Mouse (Mus musculus) lung, adult 2 months (tissue): Measurements from ENCODE around the gene Lrrc40.

Source experiments
- CTCF ChIP-seq: fragments of 200-500 bp; IDR thresholded peaks from 2 replicates; pipeline ENCODE4 v1.5.1; 2011; ENCODE audit warnings: mild to moderate bottlenecking, low read length, control low read depth; ENCODE audit not compliant: insufficient read depth
- POLR2A ChIP-seq: fragments of 200-500 bp; IDR thresholded peaks from 2 replicates; pipeline ENCODE4 v1.6.1; 2011; ENCODE audit warnings: low read depth, mild to moderate bottlenecking, control low read depth, low read length, borderline replicate concordance; ENCODE audit errors: extremely low read depth

- TF ChIP-seq POLR2A, result no peak
- TF ChIP-seq CTCF, result no peak
These were observed 67.0 kb downstream of the Lrrc40 start for GRCm38 (mm10) chr3:158103467-158103866.
